Mouse (Mus musculus): ENCODE results near the gene Aes. TPM values are rescaled to one million over a fixed set of nuclear protein-coding genes. Genes with fewer than 3 reads are reported as not detected.

Aes gene
- polyA plus RNA-seq, 1 experiment, result 972 TPM

Other genes starting within 250 kb of the Aes start
- gene Cactin, start 238.4 kb upstream of the Aes start, polyA plus RNA-seq (2012; rRNA removed), result 31.5 and 31.9 TPM in 2 replicates
- 2.3 and 3.3 TPM in 2 replicates for gene Tbxa2r, start 230.8 kb upstream of the Aes start, polyA plus RNA-seq (2012; rRNA removed)
- gene Gipc3, start 216.2 kb upstream of the Aes start, polyA plus RNA-seq (2012; rRNA removed), result 0.96 and 1.1 TPM in 2 replicates
- gene Hmg20b, start 209.0 kb upstream of the Aes start, polyA plus RNA-seq (2012; rRNA removed), result 36.3 and 40.8 TPM in 2 replicates
- 27.5 and 29.5 TPM in 2 replicates for gene Mfsd12, start 202.0 kb upstream of the Aes start, polyA plus RNA-seq (2012; rRNA removed)
- 0.67 and 0.68 TPM in 2 replicates for gene 4930404N11Rik, start 193.7 kb upstream of the Aes start, polyA plus RNA-seq (2012; rRNA removed)
- gene Fzr1, start 181.0 kb upstream of the Aes start, polyA plus RNA-seq (2012; rRNA removed), result 66.9 and 71.6 TPM in 2 replicates
- gene Dohh, start 175.1 kb upstream of the Aes start, polyA plus RNA-seq (2012; rRNA removed), result 92.2 and 105 TPM in 2 replicates
- gene Gm48551, start 175.0 kb upstream of the Aes start, polyA plus RNA-seq (2012; rRNA removed), result 6.9 and 8.9 TPM in 2 replicates
- 7.4 and 10.1 TPM in 2 replicates for gene Gm48552, start 170.5 kb upstream of the Aes start, polyA plus RNA-seq (2012; rRNA removed)
- 3.6 and 4.5 TPM in 2 replicates for gene Smim24, start 166.4 kb upstream of the Aes start, polyA plus RNA-seq (2012; rRNA removed)
- gene Nfic, start 103.9 kb upstream of the Aes start, polyA plus RNA-seq (2012; rRNA removed), result 39.6 and 47.7 TPM in 2 replicates
- 345 and 388 TPM in 2 replicates for gene Celf5, start 76.8 kb upstream of the Aes start, polyA plus RNA-seq (2012; rRNA removed)
- 120 and 134 TPM in 2 replicates for gene Ncln, start 63.1 kb upstream of the Aes start, polyA plus RNA-seq (2012; rRNA removed)
- 0.94 and 1.1 TPM in 2 replicates for gene S1pr4, start 59.4 kb upstream of the Aes start, polyA plus RNA-seq (2012; rRNA removed)
- 2.9 and 3.7 TPM in 2 replicates for gene Gna15, start 35.3 kb upstream of the Aes start, polyA plus RNA-seq (2012; rRNA removed)
- 147 and 150 TPM in 2 replicates for gene Gna11, start 14.3 kb upstream of the Aes start, polyA plus RNA-seq (2012; rRNA removed)
- gene Tle2, start 15.1 kb downstream of the Aes start, polyA plus RNA-seq (2012; rRNA removed), result 120 and 136 TPM in 2 replicates
- 12.8 and 17.4 TPM in 2 replicates for gene Tle6, start 41.6 kb downstream of the Aes start, polyA plus RNA-seq (2012; rRNA removed)
- 4.1 and 5.2 TPM in 2 replicates for gene BC025920, start 46.8 kb downstream of the Aes start, polyA plus RNA-seq (2012; rRNA removed)
- 33.9 and 36.2 TPM in 2 replicates for gene Sirt6, start 68.3 kb downstream of the Aes start, polyA plus RNA-seq (2012; rRNA removed)
- 106 and 108 TPM in 2 replicates for gene Ankrd24, start 69.1 kb downstream of the Aes start, polyA plus RNA-seq (2012; rRNA removed)
- gene Gm10778, start 89.6 kb downstream of the Aes start, polyA plus RNA-seq (2012; rRNA removed), result 2.9 and 3.3 TPM in 2 replicates
- gene Zfp433, start 145.3 kb downstream of the Aes start, polyA plus RNA-seq (2012; rRNA removed), result 6.4 and 6.5 TPM in 2 replicates
- gene Gm3055, start 211.7 kb downstream of the Aes start, polyA plus RNA-seq (2012; rRNA removed), result 6.4 and 8.2 TPM in 2 replicates